Mouse (Mus musculus): ENCODE measurements around the gene Rps3.

GRCm38 (mm10) chr7:99429786-99430185, 53.8 kb downstream of the Rps3 start:
- TF ChIP-seq CTCF (IDR thresholded peaks at IDR 0.05; ENCODE audit: borderline replicate concordance, insufficient read depth, low read length) (no peak), POLR2A (IDR thresholded peaks at IDR 0.05; ENCODE audit: low read depth, low read length) (no peak)
